Mouse (Mus musculus) spleen, postnatal 14 days (tissue): Measurements from ENCODE around the gene Gm11096.

Experiments
- DNase-seq, 2 experiments: peaks; one replicate each; pipeline ENCODE4 v3.0.0; 2021 to 2022; ENCODE audit warnings: low spot score in 2 of 2

The Gm11096 gene

GRCm38 (mm10) chr17:81441463-81441862 lies at the start of gene Gm11096:
Gm11096 (plus strand) TSS chr17:81441763.
- DNase-seq, result no peak

GRCm38 (mm10) chr17:81393040-81393439 lies 48.5 kb upstream of the Gm11096 start:
- DNase-seq, result no peak

DNA sequence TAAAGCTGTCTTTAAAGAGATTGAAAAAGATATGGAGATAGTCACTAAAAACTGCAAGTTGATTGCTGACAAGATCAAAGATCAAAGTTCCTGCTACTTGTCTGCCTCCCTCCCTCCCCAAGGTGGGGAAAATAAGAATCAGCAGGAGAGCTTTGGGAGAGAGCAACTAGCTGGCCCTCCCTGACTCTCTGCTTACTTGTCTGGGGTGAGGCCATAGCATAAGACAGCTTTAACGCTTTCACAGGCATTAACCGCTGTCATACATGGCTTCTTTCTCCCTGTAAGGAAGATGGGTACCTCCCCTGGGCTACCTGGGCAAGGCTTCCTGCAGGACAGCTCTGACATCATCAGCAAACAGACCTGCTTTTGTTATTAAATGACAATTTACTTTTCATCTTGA lies 47.4 kb upstream of the Gm11096 start:
- no peak for DNase-seq

DNA sequence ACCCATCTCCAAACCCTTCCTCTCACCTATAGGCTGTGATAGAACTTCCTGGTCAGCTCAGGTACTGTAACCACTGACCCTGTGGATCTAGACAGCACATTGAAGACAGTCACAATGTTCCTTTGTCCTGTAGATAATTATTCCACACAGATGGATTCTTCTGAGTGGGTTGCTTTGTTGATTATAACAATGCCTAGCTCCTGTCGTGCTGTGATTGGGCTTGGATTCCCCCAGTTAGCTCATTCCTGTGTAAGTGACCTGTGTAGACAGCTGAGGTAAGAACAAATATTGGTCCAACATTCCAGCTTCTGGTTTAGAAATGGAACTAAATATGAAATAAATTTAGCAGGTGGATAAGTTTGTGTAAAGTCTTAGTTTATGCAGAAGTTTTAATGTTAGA lies 44.1 kb upstream of the Gm11096 start:
- no peak for DNase-seq

- no peak for DNase-seq
Measured at GRCm38 (mm10) chr17:81400377-81400776, 41.2 kb upstream of the Gm11096 start.

DNA sequence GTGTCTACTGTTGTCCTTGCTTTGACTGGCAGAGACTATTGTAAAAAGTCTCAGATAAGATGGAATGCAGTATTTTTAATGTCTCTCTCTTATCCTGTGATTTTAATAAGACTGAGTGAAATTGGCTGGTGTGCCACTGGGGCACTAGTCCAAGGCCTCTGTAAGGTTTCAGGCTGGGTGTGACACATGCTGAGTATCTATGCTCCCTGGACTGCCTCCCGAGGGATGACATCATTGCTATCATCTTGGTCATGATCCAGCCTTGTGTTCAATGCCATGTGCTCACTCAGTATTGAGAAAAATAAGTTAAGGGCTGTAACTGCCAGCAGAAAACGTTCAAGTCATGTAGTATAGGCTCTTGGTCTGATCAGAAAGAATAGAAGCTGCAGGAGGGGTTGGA lies 38.9 kb upstream of the Gm11096 start:
- no peak for DNase-seq

DNA sequence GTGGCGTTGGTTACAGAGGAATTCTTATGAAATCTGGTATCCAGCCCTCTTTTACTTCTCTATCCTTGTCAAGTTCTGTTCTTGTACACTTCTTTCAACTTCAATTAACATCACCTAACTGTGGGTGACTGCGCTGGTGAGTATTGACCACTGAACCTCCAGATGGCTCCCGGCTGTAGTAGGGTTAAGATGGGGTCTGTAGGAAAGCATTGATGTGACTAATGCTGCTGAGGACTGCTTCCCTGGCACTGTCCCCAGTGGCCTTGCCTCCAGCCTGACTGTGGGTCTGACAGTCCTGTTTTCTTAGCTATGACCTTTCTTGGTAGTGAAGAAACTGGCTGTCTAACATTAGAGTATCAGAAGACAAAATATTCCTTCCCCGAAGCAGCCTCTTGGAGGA lies 38.4 kb upstream of the Gm11096 start:
- DNase-seq, result no peak

- no peak for DNase-seq
Measured at GRCm38 (mm10) chr17:81404225-81404624, 37.3 kb upstream of the Gm11096 start.

DNA sequence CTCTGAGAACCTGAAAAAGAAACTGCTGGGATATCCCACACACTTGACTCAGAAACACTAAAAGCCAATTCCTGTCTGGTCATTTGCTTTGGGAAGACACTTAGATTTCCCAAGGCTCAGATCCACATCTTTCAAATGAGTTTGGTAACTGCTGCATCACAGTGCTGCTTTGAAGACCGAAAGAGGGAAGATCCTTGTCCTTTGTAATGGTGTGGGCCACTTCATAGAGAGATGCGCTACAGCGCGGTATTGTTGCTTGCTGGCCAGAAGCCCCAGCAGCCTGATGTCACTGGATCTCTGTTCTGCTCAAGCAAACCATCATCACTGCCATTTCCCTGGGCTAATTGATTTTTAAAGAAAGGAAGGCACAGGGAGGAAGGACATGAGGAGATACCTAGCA lies 28.8 kb upstream of the Gm11096 start:
- no peak for DNase-seq

- DNase-seq, result no peak
Measured at GRCm38 (mm10) chr17:81416361-81417114, 25.0 kb upstream of the Gm11096 start.

GRCm38 (mm10) chr17:81419802-81420459 lies 21.6 kb upstream of the Gm11096 start:
- DNase-seq, result no peak

DNA sequence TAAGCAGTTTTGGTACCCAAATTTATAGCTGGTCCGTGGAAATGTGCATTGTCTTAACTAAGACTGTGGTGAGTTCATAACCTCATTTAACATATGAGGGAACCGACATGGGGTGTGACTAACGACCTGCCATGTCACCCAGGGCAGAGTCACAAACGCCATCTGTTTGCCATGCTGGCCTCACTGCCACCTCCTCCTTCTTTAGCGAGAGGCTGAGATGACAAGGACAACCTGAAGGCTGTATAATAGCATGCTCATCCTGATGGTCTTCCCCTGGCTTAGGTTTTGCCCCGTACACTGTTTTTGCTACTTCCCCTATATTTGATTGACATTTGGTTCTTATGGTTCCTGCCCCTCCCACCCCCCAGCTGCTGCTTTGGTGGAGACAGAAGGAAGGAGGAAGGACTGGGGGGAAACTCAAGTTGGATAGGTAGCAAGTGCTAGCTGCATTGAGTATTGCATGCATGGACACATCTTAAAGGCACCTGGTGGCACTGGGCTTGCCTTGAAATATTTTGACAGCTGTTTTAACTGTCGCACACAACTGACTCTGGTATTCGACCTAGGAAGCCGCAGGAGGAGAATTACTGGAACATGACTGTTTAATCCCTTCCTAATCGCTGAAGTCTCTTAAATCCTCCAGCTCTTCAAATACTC lies 17.2 kb upstream of the Gm11096 start:
- no peak for DNase-seq

DNA sequence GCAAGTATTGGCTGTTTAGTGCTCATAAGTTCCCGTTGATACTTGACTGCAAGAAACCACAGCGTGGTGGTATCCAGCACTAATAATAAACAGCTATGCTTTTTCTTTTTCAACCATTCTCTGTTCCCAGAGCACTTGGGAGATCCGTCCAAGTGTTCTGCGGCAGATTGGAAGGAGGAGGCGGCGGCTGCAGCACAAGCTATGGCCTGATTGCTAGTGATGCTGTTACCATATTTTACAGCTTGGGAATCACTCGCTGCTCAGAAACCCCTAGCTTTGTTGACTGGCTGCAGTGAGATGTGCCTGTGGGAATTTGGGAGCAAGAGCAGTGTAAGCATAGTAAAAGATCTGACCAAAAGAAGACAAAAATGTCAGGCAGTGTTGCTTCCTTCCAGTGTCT lies 14.3 kb upstream of the Gm11096 start:
- no peak for DNase-seq

GRCm38 (mm10) chr17:81432733-81433132 lies 8.8 kb upstream of the Gm11096 start:
- DNase-seq, result no peak

- no peak for DNase-seq
Measured at GRCm38 (mm10) chr17:81433148-81433547, 8.4 kb upstream of the Gm11096 start.

DNA sequence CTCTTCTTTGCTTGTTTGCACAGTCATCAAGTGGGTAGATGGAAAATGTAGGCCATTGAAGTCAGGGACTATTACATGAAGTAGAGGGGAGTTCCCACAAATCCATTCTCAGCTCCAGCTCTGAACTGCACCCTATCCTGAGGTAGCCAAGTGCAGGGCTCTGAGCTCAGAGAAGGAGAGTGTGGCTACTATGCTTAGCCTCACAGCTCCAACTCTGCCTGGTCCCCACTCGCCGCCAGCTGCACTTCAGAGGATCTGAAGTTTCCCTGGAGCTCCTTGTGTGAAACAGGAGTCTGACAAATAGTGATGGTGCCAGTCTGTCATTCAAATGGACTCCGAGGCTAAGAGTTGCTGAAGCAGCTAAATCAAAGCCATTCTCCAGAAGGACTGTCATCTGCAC lies 13.7 kb downstream of the Gm11096 start:
- no peak for DNase-seq

DNA sequence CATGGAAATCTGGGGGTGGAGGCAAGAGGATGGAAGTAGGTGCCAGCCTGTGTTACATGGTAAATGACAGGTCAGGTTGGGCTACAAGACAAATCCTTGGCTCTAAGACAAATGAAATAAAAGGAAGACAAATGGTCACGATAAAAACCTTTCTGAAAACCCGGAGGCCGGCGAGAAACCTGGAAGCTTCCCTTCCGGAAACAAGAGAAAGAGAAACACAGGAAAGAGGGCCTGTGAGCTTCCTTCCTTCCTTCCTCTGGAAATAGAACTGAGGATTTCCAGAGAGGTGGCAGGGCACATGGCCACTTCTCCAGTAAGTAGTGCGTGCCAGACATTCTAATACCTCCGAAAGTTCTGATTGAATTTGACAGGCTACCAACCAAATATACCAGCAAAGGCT lies 14.4 kb downstream of the Gm11096 start:
- no peak for DNase-seq

DNA sequence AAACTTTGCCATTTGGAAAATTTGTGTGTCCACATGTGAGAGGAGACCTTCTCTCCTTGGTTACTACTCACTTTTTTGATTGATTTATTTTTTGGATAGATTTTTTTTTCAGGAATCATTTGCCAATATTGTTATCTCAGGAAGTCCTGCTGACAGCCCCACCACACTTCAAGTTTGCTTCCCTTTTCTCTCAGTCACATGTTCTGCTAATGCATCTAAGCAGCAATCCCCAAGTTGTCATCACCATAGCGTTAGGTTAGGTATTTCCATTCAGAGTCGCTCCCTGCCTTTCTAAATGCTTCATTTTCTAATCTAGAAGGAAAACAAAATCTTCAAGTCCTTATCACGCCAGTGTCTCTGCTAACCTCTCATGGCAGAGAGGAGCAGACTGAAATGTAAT lies 17.8 kb downstream of the Gm11096 start:
- no peak for DNase-seq

- DNase-seq, result no peak
Measured at GRCm38 (mm10) chr17:81468941-81469340, 27.4 kb downstream of the Gm11096 start.

DNA sequence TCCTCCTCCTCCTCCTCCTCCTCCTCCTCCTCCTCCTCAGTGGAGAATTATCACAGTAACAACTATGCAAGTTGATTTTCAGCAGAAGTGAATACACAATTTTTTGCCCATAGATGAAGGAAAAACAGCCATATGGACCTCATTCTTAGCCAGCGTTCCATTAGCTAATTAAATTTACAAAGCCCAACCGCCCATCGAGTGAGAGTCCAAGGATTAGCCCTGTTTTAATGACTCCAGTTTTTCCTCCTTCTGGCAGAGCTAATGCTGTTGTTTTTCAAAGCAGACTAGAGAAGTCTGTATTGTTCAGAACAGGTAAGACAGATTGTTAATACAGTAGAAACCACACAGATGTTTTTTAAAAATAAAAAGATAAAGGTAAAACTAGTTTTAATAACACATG lies 31.8 kb downstream of the Gm11096 start:
- DNase-seq, result no peak

- no peak for DNase-seq
Measured at GRCm38 (mm10) chr17:81477420-81477819, 35.9 kb downstream of the Gm11096 start.

GRCm38 (mm10) chr17:81479807-81480206 lies 38.2 kb downstream of the Gm11096 start:
- no peak for DNase-seq
